Mouse (Mus musculus) urinary bladder, postnatal 4 days (tissue): ENCODE measurements around the gene Pinlyp.

Experiments
- DNase-seq, 2 experiments: peaks; one replicate each; pipeline ENCODE4 v3.0.0; 2021 to 2022; ENCODE audit warnings: low spot score in 2 of 2

Pinlyp gene

GRCm38 (mm10) chr7:24563191-24563836 lies 17.4 kb upstream of the Pinlyp start:
- DNase-seq, result peak in 1 of 2 experiments; percentile 55

- peak in 1 of 2 experiments; percentile 52 for DNase-seq
Observed at GRCm38 (mm10) chr7:24561450-24561849, 15.5 kb upstream of the Pinlyp start.

GRCm38 (mm10) chr7:24555786-24556185 lies 9.9 kb upstream of the Pinlyp start:
- DNase-seq, result no peak

GRCm38 (mm10) chr7:24551985-24552759 lies 6.3 kb upstream of the Pinlyp start:
- no peak for DNase-seq

- no peak for DNase-seq
Observed at GRCm38 (mm10) chr7:24547534-24548036, 1.7 kb upstream of the Pinlyp start.

GRCm38 (mm10) chr7:24546634-24547389 lies 894 bp upstream of the Pinlyp start:
- DNase-seq, result peak; percentile 99

GRCm38 (mm10) chr7:24544506-24544905 lies 1.4 kb downstream of the Pinlyp start:
- DNase-seq, result no peak

GRCm38 (mm10) chr7:24539686-24540085 lies 6.2 kb downstream of the Pinlyp start:
- peak in 1 of 2 experiments; percentile 49 for DNase-seq

GRCm38 (mm10) chr7:24538701-24539100 lies 7.2 kb downstream of the Pinlyp start:
- no peak for DNase-seq

GRCm38 (mm10) chr7:24538154-24538553 lies 7.8 kb downstream of the Pinlyp start:
- no peak for DNase-seq

GRCm38 (mm10) chr7:24537591-24537990 lies 8.3 kb downstream of the Pinlyp start:
- DNase-seq, result no peak

- DNase-seq, result no peak
Observed at GRCm38 (mm10) chr7:24537081-24537480, 8.8 kb downstream of the Pinlyp start.

- DNase-seq, result no peak
Observed at GRCm38 (mm10) chr7:24534301-24534700, 11.6 kb downstream of the Pinlyp start.

GRCm38 (mm10) chr7:24533806-24534205 lies 12.1 kb downstream of the Pinlyp start:
- DNase-seq, result no peak

GRCm38 (mm10) chr7:24533031-24533571 lies 12.8 kb downstream of the Pinlyp start:
- DNase-seq, result no peak

GRCm38 (mm10) chr7:24531211-24531971 lies 14.5 kb downstream of the Pinlyp start:
- DNase-seq, result peak; percentile 67 to 76

- DNase-seq, result peak; percentile 97 to 98
Observed at GRCm38 (mm10) chr7:24530062-24530931, 15.6 kb downstream of the Pinlyp start, which contains the start of gene Irgq. Gene Irgq (plus strand): TSS chr7:24530689.

GRCm38 (mm10) chr7:24529580-24529979 lies 16.3 kb downstream of the Pinlyp start:
- DNase-seq, result no peak

- DNase-seq, result no peak
Observed at GRCm38 (mm10) chr7:24528861-24529260, 17.1 kb downstream of the Pinlyp start.
